Mouse (Mus musculus) hindbrain, embryonic 10.5 days (tissue): ENCODE results near the gene Cep170. TPM values are rescaled to one million over a fixed set of nuclear protein-coding genes. Genes with fewer than 3 reads are reported as not detected.

ENCODE experiments used
- DNase-seq: peaks from one replicate; pipeline ENCODE4 v3.0.0-alpha.2; 2017; ENCODE audit warnings: low spot score
- H3K27ac ChIP-seq: fragments of 300-500 bp; sonication (generic); 2 replicates; pipeline ENCODE4 v1.5.1; 2016; ENCODE audit warnings: mild to moderate bottlenecking, moderate library complexity
- H3K27me3 ChIP-seq: fragments of 300-500 bp; sonication (generic); 2 replicates; pipeline ENCODE4 v1.6.1; 2016; ENCODE audit warnings: mild to moderate bottlenecking; ENCODE audit not compliant: poor library complexity, insufficient read depth, severe bottlenecking
- H3K36me3 ChIP-seq: fragments of 300-500 bp; sonication (generic); 2 replicates; pipeline ENCODE4 v1.6.1; 2016; ENCODE audit warnings: mild to moderate bottlenecking, moderate library complexity
- H3K4me1 ChIP-seq: fragments of 300-500 bp; sonication (generic); replicated peaks from 2 replicates; pipeline ENCODE4 v1.6.1; 2016; ENCODE audit warnings: mild to moderate bottlenecking
- H3K4me3 ChIP-seq: fragments of 300-500 bp; sonication (generic); 2 replicates; pipeline ENCODE4 v1.5.1; 2016; ENCODE audit warnings: mild to moderate bottlenecking, moderate library complexity
- H3K9me3 ChIP-seq: fragments of 300-500 bp; sonication (generic); 2 replicates; pipeline ENCODE4 v1.6.1; 2016; ENCODE audit warnings: mild to moderate bottlenecking, moderate library complexity
- WGBS: fragments of 180-500 bp; shearing (Covaris S2); methylation state at CpG from one replicate; pipeline ENCODE4 v1.1.7; 2016; 5-methylcytosine and 5-hydroxymethylcytosine counted together
- polyA plus RNA-seq: library from polyadenylated mRNA; unstranded; fragments of >200 nt; fragmentation: Nextera tagmentation; extraction: Ambion mirVana; gene quantifications from 2 replicates; pipeline ENCODE4 v1.2.1, GENCODE M21; 2016

Gene Cep170
- polyA plus RNA-seq, 1 experiment from 2014 or later: 42.4 TPM

DNA sequence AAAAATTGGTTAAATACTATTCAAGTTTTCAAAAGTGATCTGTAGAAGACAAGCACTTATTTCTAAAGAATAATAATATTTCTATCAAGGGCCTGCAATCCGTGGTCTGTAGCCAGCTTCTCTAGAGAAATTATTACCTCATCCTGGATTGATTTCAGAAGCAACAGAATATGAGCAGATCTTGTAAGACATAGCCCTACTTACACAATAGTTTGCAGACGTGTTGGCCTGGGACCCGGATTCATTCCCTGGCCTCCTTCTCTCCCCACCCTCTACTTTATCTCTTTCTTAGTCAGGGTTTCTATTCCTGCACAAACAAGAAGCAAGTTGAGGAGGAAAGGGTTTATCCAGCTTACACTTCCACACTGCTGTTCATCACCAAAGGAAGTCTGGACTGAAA lies 20.1 kb upstream of the Cep170 start:
- no peak overlapping the region for H3K27ac ChIP-seq
- 84% methylated on average over 3 of the region's 3 CpGs for WGBS

DNA sequence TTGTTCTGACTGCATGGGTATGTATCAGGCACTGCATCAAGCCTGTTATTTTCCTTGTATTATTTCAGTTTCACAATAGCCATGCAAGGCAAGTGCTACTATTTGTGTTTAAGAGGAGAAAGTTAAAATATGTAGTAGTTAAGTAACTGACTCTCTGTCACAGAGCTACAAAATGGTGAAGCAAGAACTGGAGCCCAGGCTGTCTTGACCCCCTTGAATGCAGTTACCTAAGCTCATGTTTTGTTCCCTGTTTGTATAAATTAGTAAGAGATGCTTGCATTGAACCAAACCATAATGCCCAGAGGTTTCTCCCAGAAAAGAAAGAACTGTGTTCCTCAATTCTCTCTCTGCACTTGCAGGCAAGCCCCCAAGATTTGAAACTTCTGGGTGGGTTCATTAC lies 19.4 kb upstream of the Cep170 start:
- peaks cover 4% of the 10 kb centered on the region; the same call in 1 of the 2 replicates for H3K36me3 ChIP-seq
- no peak for DNase-seq
- no peak overlapping the region for H3K4me3 ChIP-seq
- H3K4me1 ChIP-seq: peaks cover 11% of the 10 kb centered on the region
- H3K9me3 ChIP-seq: no peaks in the 10 kb centered on the region
- H3K27ac ChIP-seq: no peak overlapping the region
- H3K27me3 ChIP-seq: peaks cover 18% of the 10 kb centered on the region

More for the DNA sequence above, 20.1 kb upstream of the Cep170 start:
- Histone ChIP-seq H3K27me3 (peaks cover 18% of the 10 kb centered on the region), H3K9me3 (no peaks in the 10 kb centered on the region), H3K36me3 (peaks cover 4% of the 10 kb centered on the region; the same call in 1 of the 2 replicates), H3K4me1 (peaks cover 11% of the 10 kb centered on the region), H3K4me3 (no peak overlapping the region)
- no peak for DNase-seq

DNA sequence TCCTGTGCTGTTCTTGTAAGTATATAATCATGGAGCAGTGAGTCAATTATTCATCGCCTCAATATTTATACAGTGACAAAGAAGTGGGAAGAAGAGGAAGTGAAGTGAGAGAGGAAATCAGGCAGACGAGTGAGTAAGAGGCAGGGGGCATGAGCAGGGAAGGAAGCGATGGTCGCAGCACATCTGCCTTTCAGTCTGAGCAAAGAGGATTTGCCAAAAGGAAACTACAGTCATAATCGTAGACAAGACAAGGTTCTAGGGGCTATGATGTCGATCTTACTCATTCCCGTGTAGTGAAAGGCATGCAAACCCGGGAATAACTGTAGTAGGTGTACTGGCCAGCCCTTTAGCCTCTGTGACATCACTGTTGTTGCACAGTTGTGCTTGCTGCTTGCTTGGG lies 18.7 kb upstream of the Cep170 start:
- peaks cover 11% of the 10 kb centered on the region for H3K4me1 ChIP-seq
- no peak overlapping the region for H3K27ac ChIP-seq
- H3K9me3 ChIP-seq: no peaks in the 10 kb centered on the region
- DNase-seq: no peak
- no peak overlapping the region for H3K4me3 ChIP-seq
- peaks cover 18% of the 10 kb centered on the region for H3K27me3 ChIP-seq
- H3K36me3 ChIP-seq: peaks cover 4% of the 10 kb centered on the region; the same call in 1 of the 2 replicates
- 85% methylated on average over 8 of the region's 8 CpGs for WGBS

DNA sequence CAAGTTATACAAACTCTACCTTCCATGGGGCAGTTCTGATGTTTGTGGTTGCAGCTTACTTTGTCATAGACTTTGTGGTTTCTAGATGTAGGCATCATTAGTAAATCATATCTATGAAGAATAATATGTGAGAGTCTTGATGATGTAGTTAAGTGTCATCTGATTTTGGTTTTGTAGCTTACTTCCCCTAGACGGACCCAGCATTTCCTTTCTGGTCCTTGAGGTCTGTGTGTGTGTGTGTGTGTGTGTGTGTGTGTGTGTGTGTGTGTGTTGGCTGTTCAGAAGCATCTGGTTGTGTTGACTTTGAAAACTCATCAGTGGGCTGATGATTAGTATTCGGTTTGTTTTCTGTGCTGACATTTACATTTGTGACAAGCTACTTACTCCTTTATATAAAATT lies 18.2 kb upstream of the Cep170 start:
- H3K27ac ChIP-seq: no peak overlapping the region
- WGBS: 87% methylated on average over 2 of the region's 2 CpGs
- DNase-seq: no peak
- H3K27me3 ChIP-seq: peaks cover 18% of the 10 kb centered on the region
- H3K36me3 ChIP-seq: peaks cover 4% of the 10 kb centered on the region; the same call in 1 of the 2 replicates
- H3K4me3 ChIP-seq: no peak overlapping the region
- H3K4me1 ChIP-seq: peaks cover 11% of the 10 kb centered on the region
- H3K9me3 ChIP-seq: no peaks in the 10 kb centered on the region

DNA sequence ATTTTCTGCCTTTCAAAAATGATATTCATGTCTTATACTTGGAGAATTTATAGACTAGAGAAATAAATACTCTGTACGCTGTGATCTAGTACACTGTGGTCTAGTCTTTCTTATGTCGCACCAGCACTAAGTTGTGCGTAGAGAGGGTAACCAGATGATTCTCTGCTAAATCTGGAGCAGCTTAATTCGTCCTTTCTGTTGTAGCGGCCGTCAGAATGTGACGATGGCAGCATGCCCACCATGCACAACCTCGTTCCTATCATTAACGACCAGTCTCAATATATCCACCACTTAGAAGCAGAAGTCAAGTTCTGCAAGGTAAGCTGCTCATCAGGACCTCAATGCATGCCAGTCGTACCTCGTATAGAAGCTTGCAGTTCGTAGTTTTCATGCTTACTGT lies 14.8 kb upstream of the Cep170 start:
- H3K4me1 ChIP-seq: no peaks in the 10 kb centered on the region
- H3K4me3 ChIP-seq: no peak overlapping the region
- H3K36me3 ChIP-seq: peaks cover 4% of the 10 kb centered on the region; the same call in 1 of the 2 replicates
- no peaks in the 10 kb centered on the region for H3K27me3 ChIP-seq
- 96% methylated on average over 12 of the region's 12 CpGs for WGBS
- H3K27ac ChIP-seq: no peak overlapping the region
- DNase-seq: no peak
- no peaks in the 10 kb centered on the region for H3K9me3 ChIP-seq

DNA sequence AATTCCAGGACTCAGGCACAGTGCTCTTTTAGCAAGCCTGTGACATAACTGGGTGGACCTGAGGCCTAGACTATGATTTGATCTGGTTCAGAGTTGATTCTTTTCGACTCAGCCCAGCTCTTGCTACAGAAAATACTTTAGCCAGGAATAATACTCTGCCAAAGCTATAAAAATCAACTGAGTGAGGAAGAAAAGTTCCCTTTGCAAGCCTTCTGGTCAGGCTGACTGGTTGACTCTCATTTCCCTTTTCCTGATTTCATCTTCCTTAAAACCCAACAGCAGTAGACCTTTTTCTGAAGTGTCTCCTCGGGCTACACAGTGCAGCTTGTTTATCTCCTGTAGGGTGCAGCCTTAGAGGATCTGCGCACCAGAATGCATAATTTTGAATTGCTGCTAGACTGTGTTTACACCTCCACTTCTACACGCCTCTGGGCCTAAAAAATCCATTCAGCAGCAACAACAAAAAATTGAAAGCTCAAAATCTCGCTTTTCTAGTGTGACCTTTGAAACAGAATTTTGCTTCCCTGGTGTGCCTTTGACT lies 14.1 kb upstream of the Cep170 start:
- DNase-seq: no peak
- Histone ChIP-seq H3K4me3 (no peak overlapping the region), H3K27ac (no peak overlapping the region), H3K36me3 (peaks cover 4% of the 10 kb centered on the region; the same call in 1 of the 2 replicates), H3K4me1 (no peaks in the 10 kb centered on the region), H3K9me3 (no peaks in the 10 kb centered on the region), H3K27me3 (no peaks in the 10 kb centered on the region)
- 81% methylated on average over 5 of the region's 5 CpGs for WGBS

DNA sequence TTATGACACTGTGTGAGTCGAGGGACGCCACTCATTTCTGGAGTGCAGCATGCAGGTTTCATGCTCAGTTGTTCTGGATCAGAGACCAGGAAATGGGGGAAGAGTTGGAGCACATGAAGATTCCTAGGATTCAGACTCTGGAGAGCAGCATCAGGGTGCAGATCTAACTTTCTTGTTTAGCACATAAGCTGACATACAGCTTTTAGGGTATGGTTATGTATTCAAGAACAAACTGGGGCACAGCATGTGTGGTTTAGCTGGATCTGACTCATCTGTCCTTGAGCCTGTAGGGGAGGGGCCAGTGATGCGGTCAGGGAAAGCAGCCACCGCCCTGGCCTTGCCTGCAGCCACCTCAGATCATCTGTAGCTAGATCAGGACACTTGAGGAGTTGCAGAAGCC lies 13.5 kb upstream of the Cep170 start:
- H3K9me3 ChIP-seq: no peaks in the 10 kb centered on the region
- no peaks in the 10 kb centered on the region for H3K27me3 ChIP-seq
- H3K27ac ChIP-seq: no peak overlapping the region
- no peaks in the 10 kb centered on the region for H3K4me1 ChIP-seq
- no peak for DNase-seq
- H3K36me3 ChIP-seq: peaks cover 4% of the 10 kb centered on the region; the same call in 1 of the 2 replicates
- H3K4me3 ChIP-seq: no peak overlapping the region
- WGBS: 81% methylated on average over 4 of the region's 4 CpGs

DNA sequence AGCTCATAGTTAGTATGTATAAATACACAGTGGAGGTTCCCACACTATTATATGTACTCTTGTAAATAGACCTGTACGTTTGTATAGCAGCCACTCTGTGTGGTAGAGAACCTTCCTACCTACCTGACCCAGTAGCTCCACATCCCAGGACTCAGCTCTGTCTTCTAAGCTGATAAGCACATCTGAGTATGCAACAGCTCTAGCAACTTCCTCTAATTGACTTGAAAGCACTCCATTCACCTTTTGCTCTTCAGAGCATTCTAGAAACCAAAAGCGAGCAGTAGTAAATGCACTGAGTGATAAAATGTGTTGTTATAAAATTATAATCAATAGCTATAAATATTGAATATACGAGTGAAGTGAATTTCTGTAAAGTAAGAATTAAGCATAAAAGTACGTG lies 13.1 kb upstream of the Cep170 start:
- Histone ChIP-seq H3K36me3 (peaks cover 4% of the 10 kb centered on the region; the same call in 1 of the 2 replicates), H3K27ac (no peak overlapping the region), H3K9me3 (no peaks in the 10 kb centered on the region), H3K4me1 (no peaks in the 10 kb centered on the region; the same call in 1 of the 2 replicates), H3K27me3 (no peaks in the 10 kb centered on the region), H3K4me3 (no peak overlapping the region)
- no peak for DNase-seq
- WGBS: 87% methylated on average over 4 of the region's 4 CpGs

DNA sequence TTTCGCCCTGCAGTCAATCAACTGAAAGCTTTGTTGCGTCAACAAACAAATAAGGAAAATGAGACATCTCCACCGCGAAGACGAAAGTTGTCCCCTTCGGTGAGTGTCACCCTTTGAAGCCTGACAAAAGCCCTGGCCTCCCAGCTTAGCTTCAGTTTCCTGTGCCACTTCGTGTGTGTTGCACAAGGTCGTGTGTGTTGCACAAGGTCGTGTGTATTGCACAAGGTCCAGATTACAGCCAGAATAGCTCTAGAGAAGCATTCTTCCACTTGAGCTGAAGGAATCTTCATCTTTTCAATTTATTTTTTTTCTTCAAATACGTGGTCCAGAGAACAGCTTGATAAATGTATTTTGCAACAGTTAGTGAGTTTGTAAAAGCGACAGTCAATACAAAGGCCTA lies 12.3 kb upstream of the Cep170 start:
- 87% methylated on average over 11 of the region's 11 CpGs for WGBS
- 0 out of 2 replicates have a peak, but pooled peaks cover under 1% of the 10 kb centered on the region for H3K36me3 ChIP-seq
- no peaks in the 10 kb centered on the region; the same call in 1 of the 2 replicates for H3K4me1 ChIP-seq
- no peak for DNase-seq
- H3K9me3 ChIP-seq: no peaks in the 10 kb centered on the region
- no peak overlapping the region for H3K27ac ChIP-seq
- no peaks in the 10 kb centered on the region for H3K27me3 ChIP-seq
- no peak overlapping the region for H3K4me3 ChIP-seq

DNA sequence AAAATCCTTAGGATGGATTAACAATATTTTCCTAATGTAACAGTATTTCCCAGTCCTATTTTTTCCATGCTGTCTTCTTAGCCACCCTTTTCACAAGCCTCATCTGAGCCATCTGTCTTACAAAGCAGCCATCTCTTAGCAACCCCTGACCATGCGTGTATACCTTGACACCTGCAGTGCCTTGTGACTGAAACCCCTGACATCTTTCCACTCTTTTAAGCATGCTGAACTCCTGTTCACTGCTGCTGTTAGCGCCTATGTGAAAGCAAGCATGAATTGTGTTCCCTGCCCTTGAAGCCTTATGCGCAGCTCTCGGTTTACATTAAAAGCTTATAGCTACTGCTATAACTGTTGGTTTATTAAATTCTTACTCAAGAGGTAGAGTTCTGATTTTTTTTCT lies 11.2 kb upstream of the Cep170 start:
- H3K9me3 ChIP-seq: no peaks in the 10 kb centered on the region
- WGBS: 90% methylated on average over 4 of the region's 4 CpGs
- no peak for DNase-seq
- no peak overlapping the region for H3K4me3 ChIP-seq
- no peak overlapping the region for H3K27ac ChIP-seq
- no peaks in the 10 kb centered on the region for H3K27me3 ChIP-seq
- H3K4me1 ChIP-seq: no peaks in the 10 kb centered on the region; the same call in 1 of the 2 replicates
- no peaks in the 10 kb centered on the region for H3K36me3 ChIP-seq

DNA sequence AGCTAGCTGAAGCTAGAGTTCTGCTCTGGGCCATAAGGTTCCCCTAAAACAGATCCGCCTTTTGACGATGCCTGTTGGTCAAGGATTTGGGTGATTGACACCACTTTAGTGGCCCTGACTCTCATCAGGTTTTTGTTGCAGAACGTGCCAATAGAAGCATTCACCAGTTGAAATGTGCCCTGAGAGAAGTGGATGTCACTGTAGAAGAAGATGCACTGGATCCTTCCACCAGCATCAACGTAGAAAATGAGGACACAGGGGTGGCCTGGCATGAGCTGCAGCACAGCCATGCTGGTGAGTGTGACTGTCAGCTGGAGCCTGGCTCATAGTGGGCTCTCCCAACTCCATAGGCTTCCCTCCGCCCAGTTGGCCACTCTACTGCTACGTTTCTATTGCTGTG lies 10.7 kb upstream of the Cep170 start:
- no peaks in the 10 kb centered on the region for H3K9me3 ChIP-seq
- H3K27me3 ChIP-seq: no peaks in the 10 kb centered on the region
- WGBS: 82% methylated on average over 6 of the region's 6 CpGs
- H3K27ac ChIP-seq: no peak overlapping the region
- H3K36me3 ChIP-seq: no peaks in the 10 kb centered on the region
- H3K4me3 ChIP-seq: no peak overlapping the region
- DNase-seq: no peak
- H3K4me1 ChIP-seq: no peaks in the 10 kb centered on the region; the same call in 1 of the 2 replicates

DNA sequence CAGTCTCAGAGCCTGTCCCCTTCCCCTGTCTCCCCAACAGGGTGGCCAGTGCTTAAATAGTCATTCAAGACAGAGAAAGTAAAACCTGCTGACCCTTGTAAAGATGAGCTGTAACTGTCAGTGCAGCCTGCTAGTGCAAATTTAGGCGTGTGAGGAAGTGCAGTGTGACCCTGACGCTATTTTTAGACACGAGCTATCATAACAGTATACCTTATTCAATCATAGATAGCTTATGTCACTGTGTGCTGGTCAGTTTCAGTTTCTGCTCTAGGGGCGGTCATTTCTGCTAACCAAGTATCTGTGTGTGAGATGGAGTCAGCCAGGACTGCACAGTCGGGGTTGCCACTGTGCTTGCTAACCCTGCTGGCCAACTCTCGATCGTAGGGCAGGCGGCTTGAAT lies 10.0 kb upstream of the Cep170 start:
- 89% methylated on average over 8 of the region's 8 CpGs for WGBS
- DNase-seq: no peak
- Histone ChIP-seq H3K27ac (no peak overlapping the region), H3K4me3 (no peak overlapping the region), H3K9me3 (no peaks in the 10 kb centered on the region), H3K4me1 (no peaks in the 10 kb centered on the region; the same call in 1 of the 2 replicates), H3K36me3 (no peaks in the 10 kb centered on the region), H3K27me3 (no peaks in the 10 kb centered on the region)

DNA sequence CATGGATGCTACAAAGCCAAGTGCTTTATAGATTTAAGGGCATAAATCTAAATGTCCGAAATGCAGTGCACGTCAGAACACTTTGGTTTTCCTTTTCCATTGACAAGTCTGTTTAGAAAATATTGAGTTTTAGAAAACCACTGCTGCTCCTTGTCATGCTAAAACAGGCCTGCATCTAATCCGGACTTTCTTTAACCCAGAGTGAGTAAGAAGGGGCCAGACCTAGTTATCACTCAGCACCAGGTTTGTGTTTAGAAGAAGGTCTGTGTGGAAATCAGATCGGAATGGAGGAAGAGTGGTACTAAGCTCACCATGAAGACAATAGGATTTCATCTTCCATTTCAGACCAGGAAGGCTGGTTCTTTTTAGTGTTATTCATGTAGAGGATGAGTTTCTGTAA lies 9.1 kb upstream of the Cep170 start:
- H3K9me3 ChIP-seq: no peaks in the 10 kb centered on the region

DNA sequence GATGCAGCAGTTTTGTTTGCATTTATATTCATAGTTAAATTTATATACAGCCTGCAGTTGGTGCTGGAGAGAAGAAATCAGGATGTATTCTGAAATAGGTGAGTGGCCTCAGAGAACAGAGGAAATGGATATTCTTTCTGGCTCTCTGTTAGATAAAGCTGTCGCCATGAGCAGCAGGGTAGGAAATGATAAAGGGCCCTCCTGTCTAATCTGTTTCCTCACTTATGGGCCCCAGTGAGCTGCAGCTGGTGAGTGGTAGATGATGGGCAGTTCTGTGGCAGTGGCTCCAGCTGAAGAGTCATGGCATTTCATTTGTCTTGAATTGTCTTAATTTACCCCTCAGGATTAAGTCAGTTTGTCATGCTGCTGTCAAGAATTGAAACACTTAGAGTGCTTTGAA lies 8.1 kb upstream of the Cep170 start:
- Histone ChIP-seq H3K27ac (no peak overlapping the region), H3K4me3 (no peak overlapping the region), H3K9me3 (no peaks in the 10 kb centered on the region), H3K36me3 (no peaks in the 10 kb centered on the region), H3K4me1 (no peaks in the 10 kb centered on the region; the same call in 1 of the 2 replicates), H3K27me3 (no peaks in the 10 kb centered on the region)
- DNase-seq: no peak
- 51% methylated on average over 1 of the region's 1 CpGs for WGBS

More for the DNA sequence above, 9.1 kb upstream of the Cep170 start:
- Histone ChIP-seq H3K4me1 (no peaks in the 10 kb centered on the region; the same call in 1 of the 2 replicates), H3K27ac (no peak overlapping the region), H3K27me3 (no peaks in the 10 kb centered on the region), H3K4me3 (no peak overlapping the region), H3K36me3 (no peaks in the 10 kb centered on the region)
- no peak for DNase-seq
- 83% methylated on average over 4 of the region's 4 CpGs for WGBS
